Mouse (Mus musculus) megakaryocyte, embryonic 14.5 days (primary cell): ENCODE results near the gene Maml3. TPM values are rescaled to one million over a fixed set of nuclear protein-coding genes. Genes with fewer than 3 reads are reported as not detected.

Source experiments
- H3K27me3 ChIP-seq: replicated peaks from 2 replicates; pipeline ENCODE3; 2012; ENCODE audit warnings: inconsistent platforms
- H3K36me3 ChIP-seq: replicated peaks from 2 replicates; pipeline ENCODE3; 2012; ENCODE audit warnings: low read length, inconsistent platforms, mixed read lengths
- H3K4me1 ChIP-seq: 2 replicates; pipeline ENCODE4 v1.6.1; 2012; ENCODE audit warnings: inconsistent platforms
- H3K4me3 ChIP-seq: replicated peaks from 2 replicates; pipeline ENCODE3; 2012; ENCODE audit warnings: moderate library complexity, mild to moderate bottlenecking, inconsistent platforms
- H3K9me3 ChIP-seq: 2 replicates; pipeline ENCODE4 v1.6.1; 2012; ENCODE audit warnings: inconsistent platforms
- FLI1 ChIP-seq: IDR thresholded peaks from 2 replicates; pipeline ENCODE4 v1.6.1; 2012; ENCODE audit warnings: low read length, inconsistent platforms, mixed read lengths
- GATA1 ChIP-seq: IDR thresholded peaks from 3 replicates; pipeline ENCODE4 v1.6.1; 2012; ENCODE audit warnings: mixed read lengths, low read length, inconsistent platforms, borderline replicate concordance
- polyA plus RNA-seq: library from polyadenylated mRNA; stranded (reverse); fragments of >175 nt; gene quantifications from 2 replicates; pipeline ENCODE4 v1.2.3, GENCODE M21; 2012; ENCODE audit warnings: low replicate concordance; ENCODE audit not compliant: insufficient read depth

Maml3 gene
- polyA plus RNA-seq, 1 experiment: 2.4 TPM

GRCm38 (mm10) chr3:51941781-51942180, 163.1 kb downstream of the Maml3 start:
- TF ChIP-seq GATA1: no peak
- no peak for TF ChIP-seq FLI1
- Histone ChIP-seq H3K9me3 (no peaks in the 10 kb centered on the region), H3K36me3 (no peaks in the 10 kb centered on the region), H3K4me3 (no peak overlapping the region), H3K27me3 (no peaks in the 10 kb centered on the region), H3K4me1 (no peaks in the 10 kb centered on the region)

GRCm38 (mm10) chr3:51939864-51940263, 165.0 kb downstream of the Maml3 start:
- TF ChIP-seq FLI1 (no peak), GATA1 (no peak)
- Histone ChIP-seq H3K36me3 (no peaks in the 10 kb centered on the region), H3K4me3 (no peak overlapping the region), H3K27me3 (no peaks in the 10 kb centered on the region), H3K9me3 (no peaks in the 10 kb centered on the region), H3K4me1 (peaks cover 4% of the 10 kb centered on the region; the same call in 1 of the 2 replicates)

- Histone ChIP-seq H3K36me3 (no peaks in the 10 kb centered on the region), H3K9me3 (no peaks in the 10 kb centered on the region), H3K4me1 (peaks cover 6% of the 10 kb centered on the region; the same call in 1 of the 2 replicates), H3K27me3 (no peaks in the 10 kb centered on the region), H3K4me3 (no peak overlapping the region)
- TF ChIP-seq FLI1 (no peak), GATA1 (no peak)
These were observed 165.8 kb downstream of the Maml3 start for GRCm38 (mm10) chr3:51939054-51939453.

- Histone ChIP-seq H3K4me3 (no peak overlapping the region), H3K4me1 (peaks cover 6% of the 10 kb centered on the region; the same call in 1 of the 2 replicates), H3K36me3 (no peaks in the 10 kb centered on the region), H3K9me3 (no peaks in the 10 kb centered on the region), H3K27me3 (no peaks in the 10 kb centered on the region)
- TF ChIP-seq FLI1 (no peak), GATA1 (no peak)
These were observed 167.7 kb downstream of the Maml3 start for GRCm38 (mm10) chr3:51937176-51937575.

- H3K4me3 ChIP-seq: no peak overlapping the region
- TF ChIP-seq FLI1 (no peak), GATA1 (no peak)
- no peaks in the 10 kb centered on the region for H3K9me3 ChIP-seq
- H3K36me3 ChIP-seq: no peaks in the 10 kb centered on the region
- H3K4me1 ChIP-seq: peaks cover 6% of the 10 kb centered on the region; the same call in 1 of the 2 replicates
- no peaks in the 10 kb centered on the region for H3K27me3 ChIP-seq
These were observed 170.1 kb downstream of the Maml3 start for GRCm38 (mm10) chr3:51934531-51935485.

GRCm38 (mm10) chr3:51928188-51928587, 176.7 kb downstream of the Maml3 start:
- Histone ChIP-seq H3K4me3 (no peak overlapping the region), H3K36me3 (peaks cover 2% of the 10 kb centered on the region), H3K9me3 (peaks cover 4% of the 10 kb centered on the region), H3K27me3 (no peaks in the 10 kb centered on the region), H3K4me1 (peaks cover 15% of the 10 kb centered on the region)
- TF ChIP-seq FLI1: no peak
- no peak for TF ChIP-seq GATA1

GRCm38 (mm10) chr3:51927591-51927990, 177.3 kb downstream of the Maml3 start:
- Histone ChIP-seq H3K4me3 (no peak overlapping the region), H3K36me3 (peaks cover 2% of the 10 kb centered on the region), H3K4me1 (peaks cover 15% of the 10 kb centered on the region), H3K27me3 (no peaks in the 10 kb centered on the region), H3K9me3 (peaks cover 4% of the 10 kb centered on the region)
- TF ChIP-seq FLI1 (no peak), GATA1 (no peak)

GRCm38 (mm10) chr3:51927043-51927442, 177.8 kb downstream of the Maml3 start:
- TF ChIP-seq GATA1 (no peak), FLI1 (no peak)
- Histone ChIP-seq H3K4me1 (peaks cover 15% of the 10 kb centered on the region), H3K36me3 (peaks cover 2% of the 10 kb centered on the region), H3K4me3 (no peak overlapping the region), H3K9me3 (peaks cover 4% of the 10 kb centered on the region), H3K27me3 (no peaks in the 10 kb centered on the region)

- H3K9me3 ChIP-seq: peaks cover 6% of the 10 kb centered on the region
- H3K36me3 ChIP-seq: peaks cover 2% of the 10 kb centered on the region
- peaks cover 15% of the 10 kb centered on the region for H3K4me1 ChIP-seq
These were observed 179.1 kb downstream of the Maml3 start for GRCm38 (mm10) chr3:51925758-51926157.

GRCm38 (mm10) chr3:51924636-51925035, 180.2 kb downstream of the Maml3 start:
- peaks cover 1% of the 10 kb centered on the region for H3K36me3 ChIP-seq
- no peak overlapping the region for H3K4me3 ChIP-seq
- H3K4me1 ChIP-seq: peaks cover 15% of the 10 kb centered on the region
- H3K9me3 ChIP-seq: peaks cover 16% of the 10 kb centered on the region
- no peaks in the 10 kb centered on the region for H3K27me3 ChIP-seq
- TF ChIP-seq GATA1: no peak
- TF ChIP-seq FLI1: no peak

More at GRCm38 (mm10) chr3:51925758-51926157, 179.1 kb downstream of the Maml3 start:
- TF ChIP-seq FLI1 (no peak), GATA1 (no peak)
- Histone ChIP-seq H3K4me3 (no peak overlapping the region), H3K27me3 (no peaks in the 10 kb centered on the region)
